Mouse (Mus musculus) liver, embryonic 16.5 days (tissue): ENCODE measurements around the gene Dusp27. TPM values are rescaled to one million over a fixed set of nuclear protein-coding genes. Genes with fewer than 3 reads are reported as not detected.

Experiments used
- ATAC-seq: fragments of 200-750 bp; cut with Nextera tagmentation; 2 replicates; pipeline ENCODE4 v1.8.0; 2017; ENCODE audit warnings: low read depth, mild to moderate bottlenecking, moderate number of reproducible peaks, moderate library complexity
- H3K27ac ChIP-seq: fragments of 300-500 bp; sonication (generic); 2 replicates; pipeline ENCODE4 v1.5.1; 2014; ENCODE audit warnings: mild to moderate bottlenecking, low read length
- H3K27me3 ChIP-seq: fragments of 300-500 bp; sonication (generic); 2 replicates; pipeline ENCODE4 v1.6.1; 2014; ENCODE audit warnings: low read depth, low read length, mixed read lengths; ENCODE audit not compliant: control insufficient read depth, insufficient read depth
- H3K36me3 ChIP-seq: fragments of 300-500 bp; sonication (generic); 2 replicates; pipeline ENCODE4 v1.6.1; 2014; ENCODE audit warnings: mild to moderate bottlenecking; ENCODE audit not compliant: control insufficient read depth, insufficient read depth
- H3K4me1 ChIP-seq: fragments of 300-500 bp; sonication (generic); 2 replicates; pipeline ENCODE4 v1.6.1; 2014; ENCODE audit warnings: low read depth, low read length, mixed read lengths; ENCODE audit not compliant: control insufficient read depth
- H3K4me2 ChIP-seq: fragments of 300-500 bp; sonication (generic); 2 replicates; pipeline ENCODE4 v1.6.1; 2014; ENCODE audit warnings: low read depth, low read length, mixed read lengths
- H3K4me3 ChIP-seq: fragments of 300-500 bp; sonication (generic); 2 replicates; pipeline ENCODE4 v1.5.1; 2014; ENCODE audit warnings: low read depth, mild to moderate bottlenecking, low read length
- H3K9ac ChIP-seq: fragments of 300-500 bp; sonication (generic); 2 replicates; pipeline ENCODE4 v1.6.1; 2014; ENCODE audit warnings: low read depth, low read length
- H3K9me3 ChIP-seq: fragments of 300-500 bp; sonication (generic); replicated peaks from 2 replicates; pipeline ENCODE4 v1.6.1; 2016; ENCODE audit warnings: low read length; ENCODE audit not compliant: control insufficient read depth
- WGBS: fragments of 180-500 bp; shearing (Covaris S2); extraction: QIAGEN DNeasy Blood & Tissue Kit; methylation state at CpG from one replicate; pipeline ENCODE4 v1.1.7; 2014; ENCODE audit not compliant: insufficient replicate concordance; 5-methylcytosine and 5-hydroxymethylcytosine counted together
- polyA plus RNA-seq: library from polyadenylated mRNA; unstranded; fragments of >200 nt; fragmentation: Nextera tagmentation; extraction: Ambion mirVana; gene quantifications from 2 replicates; pipeline ENCODE4 v1.2.1, GENCODE M21; 2015

Dusp27 gene
- polyA plus RNA-seq, 1 experiment from 2014 or later, result 0.52 TPM

DNA sequence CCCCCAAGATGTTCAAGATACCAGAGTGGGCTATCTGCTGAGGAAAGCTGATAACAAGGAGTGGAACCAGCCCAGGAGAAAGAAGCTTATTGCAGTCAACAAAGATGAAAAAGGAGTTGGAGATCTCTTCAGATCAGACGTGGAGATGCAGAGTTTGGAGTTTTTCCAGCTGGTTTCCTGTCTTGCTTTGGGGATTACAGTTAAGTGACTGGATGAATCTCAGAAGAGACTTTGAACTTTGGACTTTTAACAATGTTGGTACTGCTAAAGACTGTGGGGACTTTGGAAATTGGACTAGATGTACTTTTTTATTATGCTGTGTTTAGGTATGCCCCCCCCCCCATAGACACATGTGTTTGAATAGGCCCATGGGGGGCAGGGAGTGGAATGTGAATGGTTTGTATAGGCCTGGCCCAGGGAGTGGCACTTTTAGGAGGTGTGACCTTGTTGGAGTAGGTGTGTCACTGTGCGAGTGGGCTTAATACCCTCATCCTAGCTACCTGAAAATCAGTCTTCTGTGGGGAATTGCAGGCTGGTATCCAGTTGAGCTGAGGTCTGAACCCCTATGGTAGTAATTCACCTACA, 59.8 kb downstream of the Dusp27 start:
- no peak overlapping the region for H3K27ac ChIP-seq
- no peak for ATAC-seq
- 49% methylated on average over 2 of the region's 2 CpGs for WGBS

DNA sequence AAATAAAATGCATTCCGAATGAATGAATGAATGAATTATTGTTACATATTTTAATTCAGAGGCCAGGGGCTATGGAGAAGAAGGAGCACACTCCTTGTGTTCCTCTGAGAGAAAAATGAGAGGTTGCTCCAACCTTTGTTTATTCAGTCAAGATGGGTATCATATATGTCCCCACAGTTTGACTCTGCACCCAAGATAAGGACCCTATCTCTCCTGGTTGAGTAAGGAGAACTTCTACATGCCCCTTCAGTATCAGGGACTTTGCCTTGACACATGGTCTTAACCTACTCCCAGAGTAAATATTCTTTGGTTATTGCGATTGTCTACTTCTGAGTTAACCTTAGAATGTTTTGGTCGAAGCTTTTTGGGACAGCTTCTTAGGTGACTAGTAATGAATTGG, 63.9 kb downstream of the Dusp27 start:
- WGBS, result 51% methylated on average over 3 of the region's 3 CpGs
- H3K27ac ChIP-seq, result no peak overlapping the region
- H3K4me3 ChIP-seq, result no peak overlapping the region
- H3K27me3 ChIP-seq, result no peaks in the 10 kb centered on the region
- H3K9me3 ChIP-seq, result no peaks in the 10 kb centered on the region
- no peaks in the 10 kb centered on the region for H3K4me1 ChIP-seq
- no peak overlapping the region for H3K4me2 ChIP-seq
- no peaks in the 10 kb centered on the region for H3K36me3 ChIP-seq
- ATAC-seq, result peak; percentile 64; the same call in 1 of the 2 replicates
- H3K9ac ChIP-seq, result no peak overlapping the region

More for the DNA sequence above, 59.8 kb downstream of the Dusp27 start:
- H3K9me3 ChIP-seq, result no peaks in the 10 kb centered on the region
- no peaks in the 10 kb centered on the region for H3K27me3 ChIP-seq
- no peaks in the 10 kb centered on the region for H3K4me1 ChIP-seq
- H3K36me3 ChIP-seq, result no peaks in the 10 kb centered on the region
- H3K9ac ChIP-seq, result no peak overlapping the region
- H3K4me2 ChIP-seq, result no peak overlapping the region
- no peak overlapping the region for H3K4me3 ChIP-seq

DNA sequence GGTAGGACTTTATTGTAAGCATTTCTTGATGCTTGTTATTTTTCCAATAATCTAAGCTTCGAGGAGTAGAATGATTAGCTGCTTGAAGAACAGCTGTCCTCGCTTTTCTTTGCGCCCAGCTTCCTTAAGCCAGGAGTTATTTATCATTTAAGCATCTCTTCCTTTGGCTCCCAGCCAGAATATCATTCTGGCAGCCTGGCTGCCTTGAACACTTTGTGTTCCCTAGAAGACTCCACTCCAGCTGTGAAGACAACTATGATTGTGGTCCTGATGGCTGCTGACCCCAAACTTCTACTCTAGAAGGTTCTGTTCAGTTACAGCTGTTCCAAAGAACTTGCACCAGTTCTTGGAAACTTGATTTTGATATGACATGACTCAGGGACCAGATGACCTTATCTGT, 66.2 kb downstream of the Dusp27 start:
- Histone ChIP-seq H3K27me3 (no peaks in the 10 kb centered on the region), H3K4me2 (no peak overlapping the region), H3K4me1 (no peaks in the 10 kb centered on the region), H3K36me3 (no peaks in the 10 kb centered on the region), H3K9me3 (no peaks in the 10 kb centered on the region), H3K9ac (no peak overlapping the region), H3K4me3 (no peak overlapping the region), H3K27ac (no peak overlapping the region)
- WGBS, result 56% methylated on average over 3 of the region's 3 CpGs
- ATAC-seq, result no peak

DNA sequence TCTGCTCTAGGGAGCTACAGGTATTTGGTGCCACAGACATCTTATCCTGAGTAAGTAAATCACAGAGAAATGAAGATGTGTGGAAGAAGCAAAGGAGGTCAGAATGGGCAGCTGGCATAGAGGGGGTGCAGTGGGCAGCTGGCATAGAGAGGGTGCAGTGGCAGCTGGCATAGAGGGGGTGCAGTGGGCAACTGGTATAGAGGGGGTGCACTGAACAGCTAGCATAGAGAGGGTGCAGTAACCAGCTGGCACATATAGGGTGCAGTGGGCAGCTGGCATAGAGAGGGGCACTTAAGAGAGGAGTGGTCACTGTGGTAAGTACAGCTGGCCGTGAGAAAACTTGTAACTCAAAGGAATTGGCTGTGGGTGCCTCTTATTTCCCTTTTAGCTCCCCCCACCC, 67.3 kb downstream of the Dusp27 start:
- H3K4me3 ChIP-seq, result no peak overlapping the region
- H3K4me1 ChIP-seq, result no peaks in the 10 kb centered on the region
- ATAC-seq, result no peak
- H3K9ac ChIP-seq, result no peak overlapping the region
- no peaks in the 10 kb centered on the region for H3K27me3 ChIP-seq
- H3K36me3 ChIP-seq, result no peaks in the 10 kb centered on the region
- no peak overlapping the region for H3K27ac ChIP-seq
- 40% methylated on average over 1 of the region's 1 CpGs for WGBS
- H3K9me3 ChIP-seq, result no peaks in the 10 kb centered on the region
- no peak overlapping the region for H3K4me2 ChIP-seq

DNA sequence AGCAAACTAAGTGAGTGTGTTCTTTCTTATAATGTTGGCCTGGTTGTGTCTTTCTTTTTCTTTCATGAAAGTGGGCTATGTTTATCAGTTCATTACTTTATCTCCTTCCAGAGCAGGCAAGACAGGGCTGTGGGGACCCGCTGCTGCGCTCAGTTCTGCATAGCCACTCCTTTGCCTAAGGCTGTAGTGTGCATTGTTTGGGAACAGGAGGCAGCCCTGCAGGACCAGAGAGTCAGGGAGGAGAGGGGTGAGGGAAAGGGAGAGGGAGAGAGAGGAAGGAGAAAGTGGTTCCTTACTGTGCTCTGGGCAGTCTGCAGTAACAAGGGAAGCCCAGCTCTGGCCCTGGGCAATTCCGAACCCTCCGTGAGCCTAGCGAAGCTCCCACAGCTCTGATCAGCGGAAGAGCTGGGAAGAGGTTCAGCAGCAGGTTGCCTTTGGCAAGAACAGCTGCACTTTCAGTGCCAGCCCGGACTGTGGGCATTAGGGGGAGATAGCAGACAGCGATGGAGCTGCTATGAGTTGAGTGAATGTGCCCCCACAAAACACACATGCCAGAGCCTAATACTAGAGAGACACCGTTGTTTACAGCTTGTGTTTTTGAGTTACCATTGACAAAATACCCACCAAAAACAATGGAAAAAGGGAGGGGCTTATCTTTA, 71.5 kb downstream of the Dusp27 start:
- ATAC-seq, result no peak
- no peaks in the 10 kb centered on the region for H3K9me3 ChIP-seq
- no peaks in the 10 kb centered on the region for H3K27me3 ChIP-seq
- 46% methylated on average over 9 of the region's 9 CpGs for WGBS
- no peak overlapping the region for H3K27ac ChIP-seq
- no peaks in the 10 kb centered on the region for H3K36me3 ChIP-seq
- no peak overlapping the region for H3K4me2 ChIP-seq
- no peak overlapping the region for H3K4me3 ChIP-seq
- no peak overlapping the region for H3K9ac ChIP-seq
- no peaks in the 10 kb centered on the region for H3K4me1 ChIP-seq

DNA sequence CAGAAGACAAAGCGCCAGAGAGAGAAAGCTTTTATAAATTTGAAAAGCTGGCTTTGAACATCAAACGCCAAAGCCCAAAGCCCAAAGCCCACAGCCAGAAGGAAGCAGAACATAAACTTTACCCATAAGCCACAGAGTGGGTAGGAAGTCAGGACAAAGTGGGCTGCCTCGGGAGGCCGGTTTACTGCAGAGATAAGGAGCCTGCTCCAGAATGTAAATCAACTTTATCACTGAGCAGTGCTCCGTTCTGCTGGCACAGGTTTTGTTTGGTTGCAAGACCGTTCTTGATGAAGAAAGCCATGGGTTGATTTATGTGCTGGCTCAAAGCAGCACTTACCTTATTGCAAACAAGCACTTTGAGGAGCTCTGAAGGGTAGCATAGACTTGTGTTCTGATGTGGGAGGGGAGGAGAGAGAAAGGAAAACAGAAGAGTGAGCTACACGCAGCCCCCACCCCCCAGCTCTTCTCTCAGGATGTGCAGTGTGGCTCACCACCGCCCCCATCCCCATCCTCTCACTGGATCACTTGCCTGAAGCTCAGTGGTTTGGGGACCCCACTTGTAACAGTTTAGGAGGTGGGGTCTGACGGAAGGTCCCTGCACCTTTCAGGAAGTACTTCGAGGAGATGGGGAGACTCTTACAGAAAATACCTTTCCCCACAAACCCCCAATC, 74.3 kb downstream of the Dusp27 start:
- no peak for ATAC-seq
- Histone ChIP-seq H3K27ac (no peak overlapping the region), H3K9me3 (no peaks in the 10 kb centered on the region), H3K4me1 (no peaks in the 10 kb centered on the region; the same call in 1 of the 2 replicates), H3K36me3 (no peaks in the 10 kb centered on the region), H3K4me3 (no peak overlapping the region), H3K4me2 (no peak overlapping the region), H3K27me3 (peaks cover 10% of the 10 kb centered on the region), H3K9ac (no peak overlapping the region)
- 15% methylated on average over 10 of the region's 10 CpGs for WGBS

DNA sequence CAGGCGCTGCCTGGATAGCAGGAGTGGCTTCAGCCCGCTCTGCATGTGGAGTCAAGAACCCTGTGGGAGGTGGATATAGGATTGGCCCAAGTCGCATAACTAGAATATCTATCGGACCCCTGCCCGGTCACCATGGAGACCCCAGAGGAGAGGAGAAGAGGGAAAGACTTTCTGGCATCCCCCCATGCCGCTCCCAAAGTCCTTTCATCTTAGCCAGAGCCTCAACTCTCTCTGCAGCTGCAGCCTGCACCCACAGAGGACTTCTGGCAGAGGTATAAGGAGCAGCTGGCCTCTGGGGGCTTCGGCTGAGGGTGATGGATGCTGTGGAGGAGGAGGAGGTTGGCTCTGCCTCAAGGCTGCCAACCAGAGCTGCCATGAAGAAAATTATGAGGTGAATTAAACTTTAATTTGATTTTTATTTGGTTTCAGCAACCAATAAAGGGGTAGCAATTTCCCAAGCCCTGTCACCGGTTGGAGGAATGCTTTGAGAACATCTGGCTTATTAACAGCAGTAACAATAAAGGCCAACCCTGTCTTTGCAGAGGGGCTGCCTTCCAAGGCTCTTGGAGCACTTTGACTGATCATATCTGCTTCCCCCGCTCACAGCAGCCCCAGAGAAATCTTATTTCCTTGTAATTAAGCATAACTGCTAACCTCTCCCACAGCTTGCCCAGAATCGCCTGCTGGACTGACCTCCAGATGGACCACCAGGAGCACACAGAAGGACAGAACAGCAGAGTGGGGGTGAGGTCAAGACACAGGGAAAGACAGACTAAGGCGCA, 78.5 kb downstream of the Dusp27 start:
- peaks cover 34% of the 10 kb centered on the region for H3K27me3 ChIP-seq
- H3K9ac ChIP-seq, result no peak overlapping the region
- H3K27ac ChIP-seq, result no peak overlapping the region
- 32% methylated on average over 11 of the region's 11 CpGs for WGBS
- H3K9me3 ChIP-seq, result no peaks in the 10 kb centered on the region
- no peaks in the 10 kb centered on the region; the same call in none of the 2 replicates for H3K4me1 ChIP-seq
- H3K4me3 ChIP-seq, result no peak overlapping the region
- H3K4me2 ChIP-seq, result peak overlapping the region; percentile 68
- ATAC-seq, result no peak
- no peaks in the 10 kb centered on the region for H3K36me3 ChIP-seq

DNA sequence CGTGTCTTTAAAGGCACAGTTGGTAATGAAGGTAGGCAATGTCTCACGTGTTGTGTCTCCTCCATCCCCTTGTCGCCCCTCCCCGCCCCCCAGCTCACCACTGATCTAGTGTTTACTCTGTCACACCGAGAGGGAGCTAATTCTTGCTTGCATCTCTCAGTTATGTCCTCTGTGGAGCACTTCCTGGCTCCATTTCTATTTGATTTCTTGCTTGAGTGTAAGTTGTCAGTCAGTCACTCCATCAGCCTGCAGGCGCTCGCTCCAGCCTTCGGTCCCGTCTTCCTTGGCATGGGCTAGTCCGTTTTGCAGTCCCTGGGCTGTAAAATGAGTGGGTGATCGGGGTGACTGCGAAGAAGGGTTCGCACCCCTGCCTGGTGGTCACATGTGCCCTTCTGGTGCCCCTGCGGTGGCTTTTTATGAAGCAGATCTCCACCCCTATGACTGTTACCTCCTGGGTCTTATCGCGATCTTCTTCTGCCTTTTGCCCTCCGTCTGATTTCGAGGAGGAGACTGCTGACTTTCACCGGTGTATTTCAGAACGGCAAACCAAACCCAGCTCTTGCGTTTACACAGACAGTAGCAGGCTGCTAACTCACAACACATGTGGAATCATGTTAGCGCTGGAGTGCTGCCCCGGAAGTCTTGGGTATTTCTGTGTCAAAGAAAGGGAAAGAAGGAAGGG, 79.4 kb downstream of the Dusp27 start:
- ATAC-seq, result no peak
- Histone ChIP-seq H3K4me3 (peak overlapping the region; percentile 42), H3K4me2 (peak overlapping the region; percentile 68), H3K4me1 (no peaks in the 10 kb centered on the region; the same call in none of the 2 replicates), H3K9ac (no peak overlapping the region), H3K36me3 (no peaks in the 10 kb centered on the region), H3K27ac (no peak overlapping the region), H3K9me3 (no peaks in the 10 kb centered on the region), H3K27me3 (peaks cover 34% of the 10 kb centered on the region)
- 2% methylated on average over 23 of the region's 23 CpGs for WGBS
